Mouse (Mus musculus): ENCODE data around the gene Evpl.

The Evpl gene

DNA sequence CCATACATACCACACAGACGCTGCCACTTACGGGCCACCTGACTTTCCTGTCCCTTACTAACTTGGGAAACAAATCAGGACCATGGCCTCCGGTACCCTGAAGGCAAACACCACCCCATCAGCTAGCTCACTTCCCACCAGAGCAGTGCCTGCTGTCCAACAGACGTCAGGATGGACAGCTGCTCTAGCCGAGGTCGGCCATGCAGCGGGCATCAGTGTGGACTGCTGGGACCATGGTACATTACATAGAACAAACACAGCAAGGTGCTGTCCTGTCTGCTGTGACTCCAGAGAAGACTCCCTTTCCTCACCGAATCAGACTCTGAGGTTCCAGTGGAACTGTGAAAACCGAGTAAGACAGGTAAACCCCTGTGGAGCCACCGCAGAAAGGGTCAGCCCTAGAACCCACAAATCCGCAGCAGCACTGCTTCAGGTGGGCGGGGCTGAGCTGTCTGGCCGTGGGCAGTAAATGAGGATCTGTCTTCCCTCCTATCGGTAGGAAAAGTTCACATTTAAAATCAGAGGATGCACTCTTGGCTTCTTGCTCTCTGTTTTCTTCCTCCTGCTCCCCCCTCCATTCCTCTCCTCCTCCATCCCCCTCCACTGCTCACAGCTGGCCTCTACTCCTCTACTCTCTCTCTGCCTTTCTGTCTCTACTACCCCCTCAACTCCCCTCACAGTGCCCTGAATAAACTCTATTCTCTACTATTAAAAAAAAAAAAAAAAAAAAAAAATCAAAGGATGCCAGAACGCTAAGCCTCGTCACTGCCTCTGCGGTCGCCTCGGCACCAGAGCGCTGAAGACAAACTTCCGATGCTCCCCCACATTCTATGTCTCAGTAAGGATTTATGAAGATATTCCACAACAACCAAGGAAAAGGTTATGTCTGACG lies 17.5 kb upstream of the Evpl start:
- DNase-seq, result no peak

DNA sequence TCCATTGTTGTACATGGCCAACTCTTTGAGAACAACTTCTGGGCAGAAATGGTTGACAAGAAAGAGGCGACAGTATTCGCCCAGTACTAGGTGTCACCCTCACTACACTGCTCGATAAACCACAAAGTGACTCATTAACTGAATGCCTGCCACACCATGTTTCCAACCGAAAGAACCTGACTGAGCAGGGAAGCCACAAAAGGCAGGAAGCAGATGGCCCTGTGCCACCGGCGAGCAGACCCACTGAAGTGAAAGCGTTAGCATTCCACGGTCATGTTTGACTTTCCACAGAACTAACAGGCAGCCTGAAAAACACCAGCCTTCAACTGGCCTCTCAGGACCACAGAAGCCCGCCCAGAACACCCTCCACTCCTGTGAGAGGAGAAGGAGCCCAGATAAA lies 16.8 kb upstream of the Evpl start:
- peak; percentile 70 for DNase-seq

DNA sequence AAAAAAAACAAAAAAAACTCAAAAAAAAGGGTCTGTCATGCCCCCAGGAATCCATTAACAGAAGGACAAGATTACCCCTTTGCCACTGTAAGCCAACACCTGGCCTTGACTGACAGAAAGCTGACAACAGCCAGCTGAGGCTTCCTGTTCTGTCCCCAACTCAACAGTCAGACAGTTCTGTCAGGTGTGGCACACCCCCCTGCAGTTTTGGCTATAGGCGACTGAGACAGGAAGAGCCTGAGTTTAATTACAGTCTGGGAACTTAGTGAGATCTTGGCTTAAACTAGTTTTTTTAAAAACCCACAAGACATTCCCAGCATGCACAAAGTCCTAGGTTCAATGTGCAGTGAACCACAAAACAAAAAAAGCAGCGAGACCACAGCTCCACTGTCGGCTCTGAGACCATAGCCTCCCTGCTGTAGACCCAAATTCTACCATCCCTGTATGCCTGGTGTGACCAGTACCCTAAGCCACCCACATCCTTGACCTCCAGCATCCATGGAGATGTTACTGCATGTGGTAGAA lies 15.3 kb upstream of the Evpl start:
- no peak for DNase-seq

DNA sequence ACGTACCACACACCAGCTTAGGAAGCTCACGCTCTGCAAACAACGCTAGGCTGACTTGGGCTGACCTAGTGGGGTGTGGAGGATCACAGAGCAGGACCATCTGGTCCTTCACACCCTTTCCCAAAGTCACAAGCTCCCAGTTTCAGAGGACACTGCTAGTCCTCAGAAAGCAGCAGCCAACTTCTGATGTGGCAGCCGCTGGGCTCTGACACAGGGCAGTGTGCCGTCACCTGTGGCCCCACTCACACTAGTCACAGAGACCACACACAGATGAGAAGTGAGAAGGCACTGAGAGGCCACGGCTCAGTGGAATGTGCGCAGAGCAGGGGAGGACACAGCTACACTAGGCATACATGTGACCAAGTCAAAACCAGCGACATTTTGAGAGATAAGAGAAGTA lies 13.0 kb upstream of the Evpl start:
- no peak for DNase-seq

DNA sequence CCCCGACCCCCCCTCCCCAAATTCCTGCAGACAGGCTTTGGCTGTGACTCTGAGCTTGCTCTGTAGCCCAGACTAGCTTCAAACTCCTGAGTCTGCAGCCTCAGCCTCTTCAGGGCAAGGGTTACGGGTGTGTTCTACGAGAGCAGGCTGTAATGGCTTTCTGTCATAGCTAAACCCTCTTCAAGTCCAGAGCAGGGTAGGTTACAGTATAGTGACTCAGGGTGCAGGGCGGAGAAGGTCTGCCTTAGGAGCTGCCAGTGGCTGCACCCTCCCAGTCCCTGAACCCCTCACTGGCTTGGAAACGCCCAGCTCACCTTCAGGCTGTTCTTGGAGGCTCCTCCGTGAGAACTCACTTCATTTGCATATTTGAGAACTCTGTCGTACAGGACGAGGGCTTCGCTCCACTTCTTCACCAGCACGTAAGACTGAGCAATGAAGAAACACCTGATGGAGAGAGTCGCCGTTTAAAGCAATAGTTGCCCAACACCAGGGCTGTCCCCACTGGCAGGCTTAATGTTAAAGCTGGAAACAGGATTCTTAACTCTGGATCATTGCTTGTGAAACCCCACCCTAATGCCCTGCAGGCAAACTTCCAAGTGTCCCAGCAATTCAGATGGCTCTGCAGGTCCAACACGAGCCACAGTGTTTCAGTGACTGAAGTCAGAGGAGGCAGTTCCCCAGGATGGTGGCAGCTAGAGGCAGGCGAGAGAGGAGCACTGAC lies 9.8 kb upstream of the Evpl start:
- DNase-seq, result peak; percentile 23

DNA sequence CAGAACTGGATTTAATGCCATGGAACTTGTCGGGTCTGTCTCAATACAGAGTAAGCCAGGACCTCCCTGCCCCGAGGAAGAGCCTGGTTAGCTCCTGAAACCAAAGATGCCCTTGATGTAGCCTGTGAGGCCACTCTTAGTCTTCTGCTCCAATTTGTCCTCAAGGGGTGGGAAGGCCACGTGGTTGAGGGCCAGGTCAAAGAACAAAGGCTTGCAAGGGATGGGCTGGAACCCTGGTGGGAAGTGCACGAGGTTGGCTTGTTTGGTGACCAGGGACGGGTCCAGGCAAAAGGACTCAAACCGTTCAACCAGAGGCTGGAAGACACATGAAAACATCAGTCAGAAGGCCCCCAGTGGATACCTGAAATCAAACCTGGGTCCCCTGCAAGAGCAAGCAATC lies 7.7 kb upstream of the Evpl start:
- DNase-seq, result no peak

DNA sequence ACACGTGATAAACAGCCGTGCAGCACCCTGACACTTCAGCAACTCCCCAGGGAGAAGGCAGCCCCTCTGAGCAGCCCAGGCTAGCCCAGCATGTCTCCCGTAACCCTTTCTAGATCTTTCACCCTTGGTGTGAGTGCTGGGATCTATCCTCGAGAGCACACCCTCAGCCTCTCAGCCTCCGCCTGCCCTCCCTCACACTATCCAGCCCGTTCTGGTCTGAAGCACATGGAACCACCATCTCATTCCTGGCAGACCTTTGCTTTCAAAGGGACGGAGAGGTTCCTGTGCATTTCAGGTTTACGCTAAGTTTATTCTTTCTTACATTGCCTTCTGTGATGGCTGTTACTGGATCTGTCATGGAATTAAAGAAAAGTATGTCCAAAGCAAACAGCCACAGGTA lies 6.7 kb upstream of the Evpl start:
- DNase-seq, result no peak

DNA sequence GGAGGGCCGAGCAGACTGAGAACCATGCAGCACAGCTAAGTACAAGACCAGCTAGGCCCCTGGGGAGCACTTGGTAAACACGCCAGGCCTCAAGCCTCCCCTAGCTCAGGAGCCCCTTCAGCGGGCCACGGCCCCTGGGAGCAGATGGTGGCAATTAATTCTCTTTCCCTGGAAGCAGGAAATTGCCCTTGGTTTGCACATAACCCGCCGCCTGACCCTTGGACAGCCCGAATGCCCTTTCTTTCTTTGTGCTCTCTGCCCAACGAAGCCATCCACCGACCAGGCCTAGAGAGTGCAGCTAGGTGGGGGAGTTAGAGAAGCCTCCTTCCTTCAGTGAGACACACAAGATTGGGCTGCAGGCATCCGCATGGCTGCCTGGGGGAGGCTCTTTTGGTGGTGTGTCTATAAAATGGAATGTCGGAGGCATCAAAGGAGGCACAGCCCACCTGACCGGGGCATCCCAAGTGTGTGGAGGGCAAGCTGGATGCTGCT lies 3.9 kb upstream of the Evpl start:
- no peak for DNase-seq

DNA sequence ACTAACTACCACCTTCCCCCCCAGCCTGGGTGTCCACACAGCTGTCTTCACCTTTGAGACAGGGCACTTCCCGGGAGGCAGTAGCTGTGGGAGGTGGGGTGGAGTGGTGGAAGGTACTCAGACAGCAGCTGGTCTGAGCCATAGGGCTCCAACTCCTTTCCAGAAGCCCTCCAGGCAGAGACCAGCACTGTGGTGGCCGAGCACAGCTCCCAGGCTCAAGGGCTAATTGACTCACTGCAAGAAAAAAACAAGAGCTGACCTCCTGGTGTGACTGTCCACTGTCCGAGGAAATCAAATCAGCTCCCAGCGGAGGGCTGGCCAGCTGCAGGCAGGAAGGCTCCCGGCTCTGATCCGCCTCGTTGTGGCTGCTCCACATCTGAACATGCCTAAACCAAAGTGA lies 1.9 kb upstream of the Evpl start:
- DNase-seq, result no peak

DNA sequence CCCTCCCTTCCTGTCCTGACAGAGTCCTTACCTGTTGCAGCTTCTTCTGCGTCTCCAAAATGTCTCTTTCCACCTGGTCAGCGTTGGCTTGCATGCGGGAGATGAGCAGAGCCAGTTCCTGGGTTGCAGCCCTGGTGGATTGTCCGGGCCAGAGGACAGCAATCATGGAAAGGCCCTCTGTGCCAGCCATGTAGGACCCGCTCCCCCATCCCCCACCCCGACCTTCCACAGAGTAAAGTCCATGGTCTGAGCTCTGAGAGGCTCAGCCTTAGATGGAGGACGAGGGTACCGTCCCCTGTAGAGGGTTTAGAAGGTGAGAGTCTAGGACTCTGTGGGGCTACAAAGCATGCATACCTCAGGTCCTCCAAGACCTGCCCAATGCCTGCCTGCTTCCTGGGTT lies 3.0 kb downstream of the Evpl start:
- DNase-seq, result no peak

DNA sequence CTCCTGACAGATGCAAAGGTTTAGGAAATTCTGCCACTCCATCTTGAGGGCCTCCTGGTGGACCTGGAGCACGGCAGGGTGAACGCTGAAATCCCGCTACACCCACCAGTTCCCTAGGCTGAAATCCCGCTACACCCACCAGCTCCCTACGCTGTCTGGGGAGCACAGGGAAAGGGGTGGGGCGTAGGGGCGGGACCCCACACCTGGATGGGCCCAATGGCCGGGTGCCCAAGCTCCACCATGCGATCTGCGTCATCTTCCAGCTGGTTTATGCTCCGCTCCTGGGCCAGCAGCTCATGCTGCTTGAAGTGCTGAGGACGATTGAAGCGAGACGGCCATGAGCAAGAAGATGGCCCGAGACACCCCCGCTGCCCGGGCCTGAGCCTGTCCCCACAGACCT lies 5.5 kb downstream of the Evpl start:
- DNase-seq, result no peak

DNA sequence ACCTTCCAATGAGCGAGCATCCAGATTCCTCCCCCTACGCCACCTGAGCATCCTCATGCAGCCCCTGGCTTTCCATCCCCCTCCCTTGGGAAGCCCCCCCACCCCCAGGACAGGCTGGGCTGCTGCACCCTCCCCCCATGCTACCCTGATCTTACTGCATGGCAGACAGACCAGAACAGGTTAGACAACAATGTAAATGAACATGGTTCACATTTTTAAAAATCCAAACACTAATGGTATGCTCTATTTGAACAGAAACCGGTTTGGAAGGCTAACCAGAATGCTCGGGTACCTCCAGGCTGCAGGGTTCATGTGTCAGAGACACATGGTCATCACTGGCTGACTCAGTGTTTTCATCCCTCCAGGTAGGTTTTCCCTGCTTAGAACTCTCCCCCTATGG lies 9.2 kb downstream of the Evpl start:
- no peak for DNase-seq

DNA sequence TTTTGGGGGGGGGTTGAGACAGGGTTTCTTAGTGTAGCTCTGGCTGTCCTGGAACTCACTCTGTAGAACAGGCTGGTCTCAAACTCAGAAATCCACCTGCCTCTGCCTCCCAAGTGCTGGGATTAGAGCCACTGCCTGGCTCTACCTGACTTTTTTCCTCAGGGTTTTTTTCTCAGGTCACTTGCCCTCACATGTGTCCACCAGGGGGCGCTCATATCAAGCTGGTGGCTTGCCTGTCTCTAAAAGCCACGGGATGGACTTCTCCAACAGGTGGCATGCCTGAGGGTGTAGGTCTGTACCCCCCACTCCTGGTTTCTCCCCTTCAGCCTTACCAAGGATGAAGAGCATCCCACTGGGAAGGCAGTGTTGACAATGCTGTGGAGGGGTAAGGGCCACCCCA lies 11.5 kb downstream of the Evpl start:
- DNase-seq, result peak; percentile 93

DNA sequence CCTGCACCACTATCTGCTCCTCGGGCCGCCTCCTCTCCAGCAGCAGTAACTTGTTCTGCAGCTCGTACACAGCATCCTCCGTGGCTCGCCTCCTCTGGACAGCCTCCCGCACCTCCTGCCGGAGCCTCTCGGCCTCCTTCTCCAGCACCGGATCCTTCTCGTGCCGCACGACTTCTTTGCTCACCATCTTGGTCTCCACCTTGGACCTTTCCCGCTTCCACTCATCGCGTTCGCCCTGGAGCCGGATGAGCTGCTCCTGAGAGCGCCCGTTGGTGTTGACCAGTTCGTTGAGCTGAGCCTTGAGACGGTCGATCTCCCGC lies 15.2 kb downstream of the Evpl start:
- no peak for DNase-seq

DNA sequence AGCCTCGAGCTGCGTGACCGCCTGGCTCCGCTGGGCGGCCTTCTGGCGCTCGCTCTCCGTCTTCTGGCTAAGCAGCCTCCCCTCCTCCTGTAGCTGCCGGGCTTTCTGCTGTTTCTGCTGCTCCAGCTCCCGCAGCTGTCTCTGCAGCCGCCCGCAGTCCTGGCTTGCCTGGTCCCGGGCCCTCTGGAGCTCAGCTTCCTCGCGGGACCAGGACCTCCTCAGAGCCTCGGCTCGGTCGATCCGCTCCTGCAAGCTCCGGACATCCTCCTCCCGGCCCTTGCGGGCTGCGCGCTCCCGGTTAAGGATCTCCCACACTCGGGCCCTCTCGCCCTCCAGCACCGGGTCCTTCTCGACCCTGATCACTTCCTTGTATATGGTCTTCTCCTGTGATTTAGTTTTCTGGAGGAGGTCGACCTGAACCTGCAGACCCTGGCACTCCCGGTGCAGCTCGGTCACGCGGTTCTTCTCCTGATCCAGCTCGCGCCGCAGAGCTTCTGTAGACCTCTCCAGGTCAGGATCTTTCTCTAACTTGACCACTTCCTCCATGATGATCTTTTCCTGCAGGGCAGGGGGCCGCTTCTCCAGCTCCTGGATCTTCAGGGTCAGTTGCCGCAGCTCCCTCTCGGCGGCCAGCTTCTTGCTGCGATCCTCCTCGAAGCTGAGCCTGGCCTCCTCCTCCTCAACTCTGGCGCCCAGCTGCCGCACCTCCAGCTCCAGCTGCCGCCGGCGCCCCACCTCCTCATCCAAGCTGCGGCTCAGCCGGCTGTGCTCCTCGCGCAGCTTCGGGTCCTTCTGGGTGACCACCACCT lies 15.7 kb downstream of the Evpl start:
- DNase-seq, result no peak

DNA sequence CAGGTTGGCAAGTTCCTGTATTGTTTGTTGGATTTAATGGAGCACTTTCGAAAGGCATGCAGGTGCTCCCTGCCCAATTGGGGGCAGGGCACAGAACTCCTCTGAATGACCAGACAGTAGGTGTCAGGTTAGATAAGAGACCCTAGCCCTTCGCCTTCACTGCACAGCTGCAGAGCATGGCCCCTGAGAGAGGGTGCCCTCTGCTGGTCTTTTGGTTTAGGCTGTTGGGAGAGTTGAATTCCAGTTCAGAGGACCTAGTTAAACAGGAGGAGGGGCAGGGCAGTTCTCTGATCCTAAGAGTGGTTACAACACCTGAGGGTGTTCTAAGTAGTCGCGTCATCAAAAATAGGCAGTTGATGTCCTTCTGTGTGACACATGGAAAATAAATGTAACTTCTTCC lies 18.0 kb downstream of the Evpl start:
- DNase-seq, result peak; percentile 90

DNA sequence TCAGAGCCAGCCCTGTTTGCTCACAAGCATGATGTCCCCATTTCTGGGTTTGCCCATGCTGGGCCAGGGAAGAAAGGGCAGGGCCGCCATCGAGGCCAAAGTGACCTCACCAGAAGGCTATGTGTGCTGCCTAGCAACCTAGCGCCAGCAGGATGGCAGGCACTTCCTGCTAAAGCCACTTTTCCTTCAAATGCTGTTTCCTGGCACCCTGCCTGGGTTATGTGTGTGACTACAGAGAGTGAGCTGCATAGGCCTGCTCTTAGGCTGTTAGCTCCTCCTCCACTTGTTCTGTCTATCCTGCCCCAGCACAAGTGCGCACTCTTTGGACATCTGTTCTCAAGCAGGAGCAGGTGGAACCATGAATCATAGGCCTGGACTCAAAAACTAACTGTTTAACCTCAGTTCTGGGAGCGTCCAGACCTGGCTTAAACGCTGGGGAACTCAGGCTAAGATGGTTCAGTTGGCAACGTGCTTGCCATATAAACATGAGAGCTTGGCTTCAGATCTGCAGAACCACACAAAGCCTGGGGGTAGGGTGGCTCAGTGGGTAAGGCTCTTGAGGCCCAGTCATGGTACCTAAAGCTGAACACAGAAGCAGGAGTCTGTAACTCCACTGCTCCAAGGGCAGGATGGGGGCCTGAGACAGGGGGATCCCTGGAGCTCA lies 19.0 kb downstream of the Evpl start:
- DNase-seq, result peak; percentile 99

DNA sequence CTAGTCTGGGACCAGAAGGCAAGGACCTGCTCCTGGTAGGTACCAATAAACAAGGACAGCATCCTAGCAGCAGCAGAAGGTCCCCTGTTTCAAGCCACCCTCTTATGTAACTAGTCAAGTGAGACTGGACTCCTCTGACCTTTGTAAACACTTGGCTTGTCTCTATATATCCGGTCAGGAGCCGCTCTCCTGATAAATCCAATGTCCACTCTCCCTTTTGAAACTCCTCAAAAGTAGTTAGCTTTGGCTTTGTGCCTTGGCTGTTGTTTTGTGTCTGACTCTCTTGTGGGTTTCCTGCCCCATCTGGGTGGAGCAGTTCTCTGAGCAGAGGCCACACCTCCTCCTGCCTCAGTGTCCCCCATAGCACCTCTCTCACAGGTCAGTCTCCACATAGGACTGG lies 19.6 kb downstream of the Evpl start:
- peak; percentile 81 for DNase-seq

DNA sequence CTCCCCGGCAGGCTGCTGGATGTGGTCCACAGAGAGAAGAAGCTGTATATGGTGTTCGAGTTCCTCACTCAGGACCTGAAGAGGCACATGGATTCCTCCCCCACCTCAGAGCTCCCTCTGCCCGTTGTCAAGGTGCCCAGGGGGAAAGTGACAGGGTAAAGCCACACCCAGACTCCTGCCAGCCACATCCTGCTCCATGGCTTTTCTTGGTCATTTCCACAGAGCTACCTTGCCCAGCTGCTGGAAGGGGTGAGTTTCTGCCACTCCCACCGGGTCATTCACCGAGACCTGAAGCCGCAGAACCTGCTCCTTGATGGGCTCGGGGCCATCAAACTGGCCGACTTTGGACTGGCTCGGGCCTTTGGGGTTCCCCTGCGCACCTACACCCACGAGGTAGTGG lies 21.3 kb downstream of the Evpl start:
- peak; percentile 29 for DNase-seq

DNA sequence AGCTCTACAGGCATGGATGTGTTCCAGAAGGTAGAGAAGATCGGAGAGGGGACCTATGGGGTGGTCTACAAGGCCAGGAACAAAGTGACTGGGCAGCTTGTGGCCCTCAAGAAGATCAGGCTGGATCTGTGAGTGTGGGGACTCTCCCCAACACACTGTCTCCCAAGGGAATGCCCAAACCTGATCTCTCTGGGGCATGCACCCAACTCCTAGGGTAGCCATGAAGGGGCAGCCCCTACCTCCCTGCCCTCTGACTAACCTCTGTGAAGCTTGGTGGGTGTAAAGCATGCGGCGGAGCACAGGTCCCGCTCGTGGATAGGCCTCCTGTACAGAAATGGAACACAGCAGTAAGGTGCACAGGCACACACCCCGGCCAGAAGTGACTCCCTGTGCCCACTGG lies 21.9 kb downstream of the Evpl start:
- DNase-seq, result no peak

DNA sequence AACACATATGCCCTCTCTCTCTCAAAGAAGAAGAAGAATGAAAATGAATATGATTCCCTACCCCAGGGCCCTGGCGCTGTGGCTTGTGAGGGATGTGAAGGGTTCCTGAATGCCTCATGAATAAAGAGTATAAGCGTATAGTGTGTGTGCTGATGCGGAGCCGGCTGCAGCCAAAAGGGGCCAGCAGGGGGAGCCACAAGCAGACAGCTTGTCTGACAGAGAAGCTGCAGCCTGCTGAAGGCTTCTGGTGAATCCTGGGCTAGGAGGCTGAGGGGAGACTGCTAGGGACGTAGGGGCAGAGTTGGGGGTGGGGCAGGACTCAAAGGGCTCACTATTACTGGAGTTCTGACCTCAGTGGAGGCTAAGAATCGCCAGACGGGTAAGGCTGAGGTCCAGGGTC lies 22.7 kb downstream of the Evpl start:
- peak; percentile 35 for DNase-seq

DNA sequence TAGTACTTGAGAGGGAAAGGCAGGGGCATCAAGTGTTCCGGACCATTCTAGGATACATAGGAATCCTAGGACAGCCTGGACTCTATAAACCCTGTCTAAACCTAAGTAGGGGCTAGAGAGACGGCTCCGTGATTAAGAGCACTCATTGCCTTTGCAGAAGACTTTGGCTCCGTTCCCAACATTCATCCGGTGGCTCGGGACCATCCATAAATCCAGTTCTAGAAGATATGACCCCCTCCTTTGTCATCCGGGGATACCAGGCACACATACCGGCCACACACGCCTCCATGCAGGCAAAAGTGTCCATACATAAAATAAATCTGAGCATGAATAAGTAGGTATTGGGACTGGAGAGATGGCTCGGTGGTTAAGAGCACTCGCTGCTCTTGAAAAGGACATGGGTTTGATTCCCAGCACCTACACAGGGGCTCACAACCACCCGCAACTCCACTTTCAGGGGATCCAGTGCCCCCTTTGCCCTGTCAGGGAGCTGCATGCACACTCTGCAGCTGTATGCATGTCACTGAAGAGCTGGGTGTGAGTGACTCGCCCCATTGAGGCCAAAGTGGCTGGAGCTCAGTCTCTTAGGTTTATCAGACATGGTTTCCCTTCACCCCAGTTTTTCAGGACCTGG lies 23.9 kb downstream of the Evpl start:
- no peak for DNase-seq

Measured in lung, postnatal 36 days (tissue).